Mouse (Mus musculus): ENCODE measurements around the gene Pdik1l.

DNA sequence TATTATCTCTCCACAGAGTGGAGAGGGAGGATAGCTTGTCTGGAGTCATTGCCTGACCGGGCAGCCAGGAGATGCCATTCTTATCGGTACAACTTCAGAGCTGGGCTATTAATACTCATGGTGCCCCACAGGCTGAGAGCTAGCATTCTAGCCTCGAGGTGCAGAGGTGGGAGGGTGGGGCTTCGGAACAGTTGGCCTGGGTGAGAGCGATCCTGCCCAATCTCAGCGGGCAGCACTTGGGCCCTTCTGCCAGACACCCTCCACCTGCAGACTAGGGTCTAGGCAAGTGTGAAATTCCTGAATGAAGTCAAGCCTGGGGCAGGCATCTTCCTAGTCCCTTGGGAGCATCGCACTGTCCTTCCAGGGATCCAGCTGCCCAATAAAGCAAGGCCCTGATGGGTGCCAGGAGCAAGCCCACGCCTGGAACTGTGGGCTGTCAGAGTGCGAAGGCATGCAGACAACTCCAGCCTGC, 6.0 kb upstream of the Pdik1l start:
- TF ChIP-seq POLR2A (IDR thresholded peaks at IDR 0.05; ENCODE audit: insufficient read depth, low read depth, low read length) (no peak), CTCF (IDR thresholded peaks at IDR 0.05; ENCODE audit: insufficient read depth, low read depth, low read length) (no peak)
